Mouse (Mus musculus) subcutaneous adipose tissue, adult 2 months (tissue): ENCODE measurements around the gene Fam69b. TPM values are rescaled to one million over a fixed set of nuclear protein-coding genes. Genes with fewer than 3 reads are reported as not detected.

Experiments
- polyA plus RNA-seq: library from polyadenylated mRNA; depleted of rRNA; stranded (reverse); fragments of >200 nt; gene quantifications from 2 replicates; pipeline ENCODE4 v1.2.3, GENCODE M21; 2012; ENCODE audit warnings: low replicate concordance; rRNA removed

The Fam69b gene
- 39.7 and 59.8 TPM in 2 replicates for polyA plus RNA-seq

DNA sequence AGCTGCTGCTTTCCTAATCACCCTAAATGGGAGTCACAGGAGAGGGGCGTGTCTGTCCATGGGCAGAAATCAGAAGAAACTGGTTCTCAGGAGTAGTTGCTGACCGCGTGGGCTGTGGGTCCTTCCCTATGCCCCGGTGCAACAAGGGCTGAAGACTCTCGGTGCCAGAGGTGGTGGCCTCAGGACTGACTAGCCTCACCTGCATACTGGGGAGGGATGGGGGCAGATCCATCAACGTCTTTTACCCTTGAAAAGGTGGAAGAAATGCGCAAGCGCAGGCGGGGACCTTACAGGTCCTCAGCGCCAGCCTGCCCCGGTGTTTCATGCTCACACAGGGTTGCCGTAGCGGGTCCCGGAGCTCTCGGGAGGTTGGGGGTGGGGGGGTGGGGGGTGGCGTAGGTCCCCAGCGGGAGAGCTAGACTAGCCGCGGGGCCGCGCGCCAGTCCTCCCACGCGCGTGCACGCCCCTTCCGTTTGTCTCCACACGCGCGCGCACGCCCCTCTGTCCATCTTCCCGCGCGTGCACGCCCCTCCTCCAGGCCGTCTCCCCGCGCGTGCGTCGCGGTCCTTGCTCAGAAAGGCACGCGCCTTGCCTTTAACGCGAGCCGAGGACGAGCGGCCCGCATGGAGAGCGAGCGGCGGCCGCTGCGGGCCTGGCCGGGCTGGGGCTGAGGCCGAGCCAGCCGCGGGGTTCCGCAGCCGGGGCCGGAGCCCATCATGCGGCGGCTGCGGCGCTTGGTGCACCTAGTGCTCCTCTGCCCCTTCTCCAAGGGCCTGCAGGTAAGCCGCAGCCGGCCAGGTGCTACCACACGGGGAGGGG is at the start of gene Fam69b:
TSS of gene Fam69b (plus strand) at position 537 of the 819 bp plus-strand sequence.

GRCm38 (mm10) chr2:26579714-26580113 is 48.5 kb upstream of the Fam69b start, which contains the start of gene Egfl7:
Gene Egfl7, plus strand, starts transcription at chr2:26580014.

GRCm38 (mm10) chr2:26586294-26587043 is 41.8 kb upstream of the Fam69b start, which contains the start of gene Gm20532:
Gene Gm20532, plus strand, starts transcription at chr2:26586639.

DNA sequence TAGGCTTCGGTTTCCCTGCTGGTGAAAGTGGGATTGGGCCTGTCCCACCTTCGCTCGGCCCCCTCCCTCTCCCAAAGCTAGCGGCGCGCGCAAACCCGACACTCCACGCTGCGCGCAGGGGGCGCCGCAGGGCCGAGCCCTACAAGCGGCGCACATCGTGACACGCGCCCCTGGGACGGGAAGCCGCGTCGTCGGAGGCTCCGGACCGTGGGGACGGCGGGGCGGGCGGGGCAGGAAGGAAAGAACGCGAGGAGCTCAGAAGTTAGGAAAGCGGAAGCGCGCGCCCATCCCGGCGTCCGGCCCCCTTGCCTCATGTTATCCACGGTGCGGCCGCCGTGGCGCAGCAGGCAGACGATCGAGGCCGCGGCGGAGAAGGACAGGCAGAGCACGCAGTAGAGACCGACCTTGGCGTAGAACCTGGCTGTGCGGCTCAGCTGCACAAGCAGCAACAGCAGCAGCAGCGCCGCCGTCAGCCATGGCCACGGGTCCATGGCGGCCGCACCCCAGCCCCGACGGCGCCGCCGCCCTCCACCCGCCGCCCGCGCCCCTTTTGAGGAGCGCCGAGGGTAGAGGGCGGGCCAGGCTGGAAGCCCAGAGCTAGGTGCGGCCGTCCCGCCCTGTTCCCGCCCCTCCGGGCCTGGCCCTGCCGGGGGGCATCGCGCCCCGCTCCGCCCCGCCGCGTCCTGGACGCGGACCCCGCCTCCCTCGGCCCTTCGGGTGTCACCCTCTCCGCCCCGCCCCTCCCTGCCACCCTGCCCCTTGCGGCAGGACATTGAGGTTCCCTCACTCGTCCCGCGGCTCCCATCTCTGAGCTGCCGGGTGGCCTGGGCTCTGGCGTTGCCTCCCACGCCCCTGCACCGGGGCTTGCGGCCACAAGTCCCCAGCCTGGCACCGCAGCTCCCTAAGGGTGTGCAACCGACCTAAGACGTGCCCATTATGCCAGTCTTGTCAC is 24.3 kb upstream of the Fam69b start, which contains the start of gene Agpat2:
TSS of gene Agpat2 (minus strand) at position 698 of the 952 bp plus-strand sequence.

GRCm38 (mm10) chr2:26671182-26671581 is 42.9 kb downstream of the Fam69b start, which contains the start of gene Lcn4:
Gene Lcn4, minus strand, starts transcription at chr2:26671282.

Other genes with a start within 250 kb of the Fam69b start
- 27.9 and 57.8 TPM in 2 replicates for gene Snapc4, start 247.8 kb upstream of the Fam69b start, polyA plus RNA-seq
- gene Entr1, start 239.1 kb upstream of the Fam69b start, polyA plus RNA-seq, result 101 and 135 TPM in 2 replicates
- gene Pmpca, start 239.1 kb upstream of the Fam69b start, polyA plus RNA-seq, result 53.8 and 54.1 TPM in 2 replicates
- 24.4 and 34.8 TPM in 2 replicates for gene Inpp5e, start 219.3 kb upstream of the Fam69b start, polyA plus RNA-seq
- gene Sec16a, start 183.2 kb upstream of the Fam69b start, polyA plus RNA-seq, result 64.2 and 91.7 TPM in 2 replicates
- 46.1 and 48.7 TPM in 2 replicates for gene Notch1, start 111.8 kb upstream of the Fam69b start, polyA plus RNA-seq
- 452 and 898 TPM in 2 replicates for gene Egfl7, start 48.4 kb upstream of the Fam69b start, polyA plus RNA-seq
- gene Gm20532, start 41.8 kb upstream of the Fam69b start, polyA plus RNA-seq, result not detected in 2 replicates
- 1,001 and 1,831 TPM in 2 replicates for gene Agpat2, start 24.0 kb upstream of the Fam69b start, polyA plus RNA-seq
- not detected in 2 replicates for gene Lcn4, start 42.8 kb downstream of the Fam69b start, polyA plus RNA-seq
- not detected in 2 replicates for gene Abo, start 236.5 kb downstream of the Fam69b start, polyA plus RNA-seq